Mouse (Mus musculus): ENCODE results near the gene Exoc6b.

DNA sequence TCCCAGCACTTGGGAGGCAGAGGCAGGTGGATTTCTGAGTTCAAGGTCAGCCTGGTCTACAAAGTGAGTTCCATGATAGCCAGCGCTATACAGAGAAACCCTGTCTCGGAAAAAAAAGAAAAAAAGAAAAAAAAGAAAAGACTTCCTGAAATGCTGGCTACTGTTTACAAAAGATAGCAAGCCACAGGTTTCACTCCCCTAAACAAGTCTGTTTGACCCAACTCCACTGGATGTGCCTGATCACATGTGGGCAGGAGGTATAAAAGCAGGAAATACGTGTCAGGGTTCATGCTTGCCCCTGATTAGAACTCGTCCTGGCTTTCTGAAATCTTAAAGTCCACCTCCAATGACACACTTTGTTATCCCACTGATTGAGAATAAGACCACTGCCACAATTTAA, 18.2 kb downstream of the Exoc6b start:
- no peak for TF ChIP-seq CTCF (IDR thresholded peaks at IDR 0.05)
- TF ChIP-seq POLR2A (IDR thresholded peaks at IDR 0.05; ENCODE audit: insufficient read depth, low read depth, low read length) = no peak

All from heart, adult 2 months (tissue).